Mouse (Mus musculus): ENCODE measurements around the gene Itgav. TPM values are rescaled to one million over a fixed set of nuclear protein-coding genes. Genes with fewer than 3 reads are reported as not detected.
A peak's percentile ranks its signal among the peaks of the same experiment; 100 is the strongest.

The Itgav gene
- 18.8 and 20.8 TPM in 2 replicates for polyA plus RNA-seq (2015; fragmentation: Nextera tagmentation; extraction: Ambion mirVana)

DNA sequence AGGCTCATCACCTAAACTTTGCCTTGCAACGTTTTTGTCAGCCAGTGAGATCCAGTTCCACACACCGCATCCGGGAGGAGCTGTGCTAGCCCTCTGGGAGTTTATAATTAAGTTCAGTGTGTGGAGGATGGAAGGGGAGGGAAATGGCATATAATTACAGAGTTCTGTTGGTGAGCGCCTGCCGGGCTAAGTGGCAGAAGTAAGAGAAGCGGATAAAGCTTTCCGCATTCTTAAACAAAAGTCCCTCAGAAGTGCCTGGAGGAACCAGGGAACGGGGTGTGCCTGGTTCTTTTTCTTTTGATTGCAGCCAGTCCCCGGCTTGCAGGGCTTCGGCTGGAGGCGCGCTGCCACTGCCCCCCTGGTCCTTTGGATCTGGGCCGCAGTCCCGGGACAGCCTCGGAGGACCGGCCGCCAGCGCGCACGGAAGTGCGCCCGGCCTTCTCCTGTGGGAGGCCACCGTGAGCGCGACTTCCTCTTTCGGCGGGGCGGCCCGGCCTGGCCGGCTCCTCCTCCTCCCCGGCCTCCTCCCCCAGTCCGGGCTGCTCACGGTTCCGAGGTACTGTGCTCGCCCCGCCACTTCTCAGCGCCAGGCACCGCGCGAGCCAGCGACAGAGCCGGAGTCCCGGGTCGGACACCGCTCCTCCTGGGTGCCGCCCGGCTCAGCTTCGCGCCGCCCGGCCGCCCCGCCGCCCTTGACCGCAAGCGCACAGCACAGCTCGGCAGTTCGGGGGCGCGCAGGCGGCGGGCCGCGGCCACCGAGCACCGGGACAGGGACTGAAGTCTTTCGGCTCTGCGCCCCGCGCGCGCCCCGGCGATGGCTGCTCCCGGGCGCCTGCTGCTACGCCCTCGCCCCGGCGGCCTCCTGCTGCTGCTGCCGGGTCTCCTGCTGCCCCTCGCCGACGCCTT, at the start of gene Itgav:
Gene Itgav (plus strand): TSS at position 477 of the 906 bp plus-strand sequence.
- H3K9me3 ChIP-seq (ENCODE audit: control insufficient read depth, low read length) = no peaks in the 10 kb centered on the region
- peak within 1 kb of the TSS; percentile 70 for H3K9ac ChIP-seq (replicated peaks; ENCODE audit: low read depth, low read length)
- H3K27ac ChIP-seq (ENCODE audit: low read length) = peak within 1 kb of the TSS; percentile 76
- H3K36me3 ChIP-seq (ENCODE audit: control insufficient read depth, insufficient read depth) = no peaks in the 10 kb centered on the region
- peak; percentile 95 for ATAC-seq
- H3K27me3 ChIP-seq (replicated peaks; ENCODE audit: control insufficient read depth, insufficient read depth, low read length) = no peaks in the 10 kb centered on the region; the same call in 1 of the 2 replicates
- peak within 1 kb of the TSS; percentile 52 for H3K4me3 ChIP-seq (replicated peaks; ENCODE audit: low read length)
- H3K4me1 ChIP-seq (replicated peaks; ENCODE audit: control insufficient read depth, insufficient read depth, low read length) = peaks cover 13% of the 10 kb centered on the region
- peak within 1 kb of the TSS; percentile 94 for H3K4me2 ChIP-seq (ENCODE audit: low read length)
- WGBS = under 1% methylated on average over 84 of the region's 84 CpGs

- Histone ChIP-seq H3K9ac (replicated peaks; ENCODE audit: low read depth, low read length) (no peak overlapping the region), H3K4me2 (ENCODE audit: low read length) (no peak overlapping the region), H3K4me1 (replicated peaks; ENCODE audit: control insufficient read depth, insufficient read depth, low read length) (peaks cover 3% of the 10 kb centered on the region; the same call in 1 of the 2 replicates), H3K27ac (ENCODE audit: low read length) (no peak overlapping the region), H3K4me3 (replicated peaks; ENCODE audit: low read length) (no peak overlapping the region), H3K27me3 (replicated peaks; ENCODE audit: control insufficient read depth, insufficient read depth, low read length) (no peaks in the 10 kb centered on the region), H3K9me3 (ENCODE audit: control insufficient read depth, low read length) (no peaks in the 10 kb centered on the region), H3K36me3 (ENCODE audit: control insufficient read depth, insufficient read depth) (no peaks in the 10 kb centered on the region; the same call in 1 of the 2 replicates)
- 86% methylated on average over 7 of the region's 7 CpGs for WGBS
- no peak for ATAC-seq
These were observed 49.8 kb upstream of the Itgav start for GRCm38 (mm10) chr2:83674421-83674820.

DNA sequence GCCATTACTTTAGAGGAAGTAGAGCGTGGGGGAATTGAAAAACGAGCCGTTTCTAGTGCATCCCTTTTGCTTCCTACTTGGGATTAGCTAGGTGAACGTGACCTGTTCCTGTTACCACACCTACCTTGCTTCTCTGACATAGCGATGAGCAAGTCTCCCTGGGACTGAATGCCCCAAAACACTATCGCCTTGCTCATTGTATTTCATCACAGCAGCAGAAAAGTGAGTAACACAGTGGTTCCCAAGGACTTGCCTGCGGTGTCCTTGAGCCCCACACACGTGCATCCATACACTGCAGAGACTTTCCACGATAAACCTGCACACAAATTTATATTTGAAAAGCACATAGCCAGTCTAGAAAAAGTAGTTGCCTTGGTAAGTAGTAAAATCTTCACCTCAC, 49.3 kb upstream of the Itgav start:
- no peak for ATAC-seq
- no peak overlapping the region for H3K9ac ChIP-seq (replicated peaks; ENCODE audit: low read depth, low read length)
- H3K4me1 ChIP-seq (replicated peaks; ENCODE audit: control insufficient read depth, insufficient read depth, low read length) = peaks cover 3% of the 10 kb centered on the region; the same call in 1 of the 2 replicates
- H3K36me3 ChIP-seq (ENCODE audit: control insufficient read depth, insufficient read depth) = no peaks in the 10 kb centered on the region; the same call in 1 of the 2 replicates
- no peak overlapping the region for H3K27ac ChIP-seq (ENCODE audit: low read length)
- H3K4me2 ChIP-seq (ENCODE audit: low read length) = no peak overlapping the region
- 90% methylated on average over 9 of the region's 9 CpGs for WGBS
- H3K27me3 ChIP-seq (replicated peaks; ENCODE audit: control insufficient read depth, insufficient read depth, low read length) = no peaks in the 10 kb centered on the region
- H3K9me3 ChIP-seq (ENCODE audit: control insufficient read depth, low read length) = no peaks in the 10 kb centered on the region
- H3K4me3 ChIP-seq (replicated peaks; ENCODE audit: low read length) = no peak overlapping the region

DNA sequence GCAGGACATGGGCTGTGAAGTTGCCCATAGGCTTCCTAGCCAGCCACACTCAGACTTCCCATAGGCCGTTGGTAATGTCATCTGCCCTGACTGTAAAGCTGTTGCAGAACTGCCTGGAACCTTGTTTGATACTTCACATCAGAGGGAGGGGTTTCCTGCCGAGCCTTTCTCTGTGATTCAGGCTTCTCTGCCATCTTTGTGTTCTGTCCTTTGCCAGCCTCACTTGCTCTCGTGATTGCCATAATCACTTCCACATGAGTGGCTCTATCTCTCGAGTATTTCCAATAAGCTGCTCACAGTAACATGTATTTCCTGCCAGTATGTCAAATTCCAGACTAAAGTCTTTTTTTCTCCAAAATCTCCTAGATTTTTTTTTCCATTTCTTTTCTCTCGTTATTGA, 48.5 kb upstream of the Itgav start:
- Histone ChIP-seq H3K36me3 (ENCODE audit: control insufficient read depth, insufficient read depth) (no peaks in the 10 kb centered on the region; the same call in 1 of the 2 replicates), H3K4me1 (replicated peaks; ENCODE audit: control insufficient read depth, insufficient read depth, low read length) (peaks cover 3% of the 10 kb centered on the region; the same call in 1 of the 2 replicates), H3K27me3 (replicated peaks; ENCODE audit: control insufficient read depth, insufficient read depth, low read length) (no peaks in the 10 kb centered on the region), H3K4me2 (ENCODE audit: low read length) (no peak overlapping the region), H3K9ac (replicated peaks; ENCODE audit: low read depth, low read length) (no peak overlapping the region), H3K9me3 (ENCODE audit: control insufficient read depth, low read length) (no peaks in the 10 kb centered on the region), H3K27ac (ENCODE audit: low read length) (no peak overlapping the region), H3K4me3 (replicated peaks; ENCODE audit: low read length) (no peak overlapping the region)
- WGBS = 32% methylated on average over 5 of the region's 5 CpGs
- peak; percentile 59 for ATAC-seq

- H3K9me3 ChIP-seq (ENCODE audit: control insufficient read depth, low read length) = no peaks in the 10 kb centered on the region
- 84% methylated on average over 4 of the region's 4 CpGs for WGBS
- no peak overlapping the region for H3K4me2 ChIP-seq (ENCODE audit: low read length)
- H3K4me1 ChIP-seq (replicated peaks; ENCODE audit: control insufficient read depth, insufficient read depth, low read length) = peaks cover 3% of the 10 kb centered on the region; the same call in 1 of the 2 replicates
- peak overlapping the region; percentile 14; the same call in 1 of the 2 replicates for H3K27ac ChIP-seq (ENCODE audit: low read length)
- H3K9ac ChIP-seq (replicated peaks; ENCODE audit: low read depth, low read length) = no peak overlapping the region
- no peaks in the 10 kb centered on the region for H3K27me3 ChIP-seq (replicated peaks; ENCODE audit: control insufficient read depth, insufficient read depth, low read length)
- H3K36me3 ChIP-seq (ENCODE audit: control insufficient read depth, insufficient read depth) = no peaks in the 10 kb centered on the region; the same call in 1 of the 2 replicates
- ATAC-seq = no peak
- H3K4me3 ChIP-seq (replicated peaks; ENCODE audit: low read length) = no peak overlapping the region
These were observed 47.8 kb upstream of the Itgav start for GRCm38 (mm10) chr2:83676226-83676870.

DNA sequence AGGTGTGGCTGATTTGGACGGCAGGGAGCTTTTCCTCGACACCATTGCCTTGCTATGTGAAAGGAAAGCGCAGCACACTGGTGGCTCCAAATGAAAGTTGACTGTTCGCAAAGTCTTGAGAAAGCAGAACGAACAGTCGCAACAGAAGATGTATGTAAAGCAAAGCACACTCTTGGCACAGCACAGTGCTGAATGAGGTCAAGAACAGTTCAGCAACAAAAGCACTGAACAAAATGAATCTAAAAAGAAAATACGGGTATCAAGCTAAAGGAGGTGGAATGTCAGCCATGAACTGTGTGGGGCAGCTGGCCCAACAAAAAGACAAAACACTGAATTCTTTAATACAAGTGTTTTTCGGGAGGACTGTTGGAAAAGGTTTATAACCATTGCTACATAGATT, 42.9 kb upstream of the Itgav start:
- no peaks in the 10 kb centered on the region for H3K36me3 ChIP-seq (ENCODE audit: control insufficient read depth, insufficient read depth)
- no peaks in the 10 kb centered on the region for H3K9me3 ChIP-seq (ENCODE audit: control insufficient read depth, low read length)
- H3K4me3 ChIP-seq (replicated peaks; ENCODE audit: low read length) = no peak overlapping the region
- no peak for ATAC-seq
- WGBS = 83% methylated on average over 8 of the region's 8 CpGs
- H3K4me1 ChIP-seq (replicated peaks; ENCODE audit: control insufficient read depth, insufficient read depth, low read length) = no peaks in the 10 kb centered on the region
- H3K27ac ChIP-seq (ENCODE audit: low read length) = no peak overlapping the region
- H3K9ac ChIP-seq (replicated peaks; ENCODE audit: low read depth, low read length) = no peak overlapping the region
- H3K27me3 ChIP-seq (replicated peaks; ENCODE audit: control insufficient read depth, insufficient read depth, low read length) = no peaks in the 10 kb centered on the region
- H3K4me2 ChIP-seq (ENCODE audit: low read length) = no peak overlapping the region

DNA sequence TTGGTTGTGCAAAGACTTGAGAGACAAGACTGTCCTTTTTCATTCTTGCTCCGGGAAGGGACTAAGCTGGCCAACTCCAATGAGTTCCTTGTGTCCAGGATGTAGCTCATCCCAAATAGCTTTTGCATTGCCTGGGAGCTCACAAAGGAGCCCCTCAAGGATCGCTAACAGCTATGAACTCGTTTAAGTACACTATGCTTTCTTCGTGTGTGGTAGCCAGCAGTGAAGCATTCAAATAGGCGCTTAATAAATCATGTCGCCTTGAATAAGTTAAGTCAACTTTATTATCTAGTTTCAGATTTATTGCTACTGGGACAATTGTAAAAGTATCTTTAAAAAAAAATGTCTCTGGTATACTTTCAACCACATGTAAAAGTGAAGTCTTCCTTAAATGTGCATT, 42.4 kb upstream of the Itgav start:
- Histone ChIP-seq H3K9ac (replicated peaks; ENCODE audit: low read depth, low read length) (no peak overlapping the region), H3K27ac (ENCODE audit: low read length) (no peak overlapping the region), H3K4me1 (replicated peaks; ENCODE audit: control insufficient read depth, insufficient read depth, low read length) (no peaks in the 10 kb centered on the region), H3K36me3 (ENCODE audit: control insufficient read depth, insufficient read depth) (no peaks in the 10 kb centered on the region), H3K4me2 (ENCODE audit: low read length) (no peak overlapping the region), H3K9me3 (ENCODE audit: control insufficient read depth, low read length) (no peaks in the 10 kb centered on the region), H3K4me3 (replicated peaks; ENCODE audit: low read length) (no peak overlapping the region), H3K27me3 (replicated peaks; ENCODE audit: control insufficient read depth, insufficient read depth, low read length) (no peaks in the 10 kb centered on the region)
- 74% methylated on average over 6 of the region's 6 CpGs for WGBS
- no peak for ATAC-seq

DNA sequence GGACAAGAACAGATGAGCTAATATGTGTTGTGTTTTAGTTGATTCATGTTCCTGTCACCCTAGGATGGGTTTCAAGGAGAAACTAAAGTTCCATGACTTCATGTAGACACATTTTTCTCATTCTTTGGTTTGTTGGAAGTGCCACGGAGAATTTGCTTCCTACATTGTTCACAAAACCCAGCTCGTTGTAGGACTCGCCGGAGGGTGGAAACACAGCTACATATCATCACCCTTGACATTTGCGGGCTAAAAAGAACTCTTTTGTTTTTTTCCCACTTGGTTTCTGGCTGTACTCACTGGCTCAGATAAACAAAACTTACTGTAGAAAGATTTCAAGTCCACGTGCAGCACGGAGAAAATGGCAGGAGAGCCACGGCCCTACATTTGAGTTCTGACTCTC, 41.9 kb upstream of the Itgav start:
- no peaks in the 10 kb centered on the region for H3K36me3 ChIP-seq (ENCODE audit: control insufficient read depth, insufficient read depth)
- H3K9me3 ChIP-seq (ENCODE audit: control insufficient read depth, low read length) = no peaks in the 10 kb centered on the region
- H3K4me1 ChIP-seq (replicated peaks; ENCODE audit: control insufficient read depth, insufficient read depth, low read length) = no peaks in the 10 kb centered on the region
- no peak overlapping the region for H3K4me2 ChIP-seq (ENCODE audit: low read length)
- no peak for ATAC-seq
- no peak overlapping the region for H3K9ac ChIP-seq (replicated peaks; ENCODE audit: low read depth, low read length)
- H3K27me3 ChIP-seq (replicated peaks; ENCODE audit: control insufficient read depth, insufficient read depth, low read length) = no peaks in the 10 kb centered on the region
- H3K27ac ChIP-seq (ENCODE audit: low read length) = no peak overlapping the region
- 89% methylated on average over 8 of the region's 8 CpGs for WGBS
- H3K4me3 ChIP-seq (replicated peaks; ENCODE audit: low read length) = no peak overlapping the region

Data from forebrain, embryonic 16.5 days (tissue).